Mouse (Mus musculus) ovary, postnatal 14 days (tissue): ENCODE measurements around the gene Nwd1.

ENCODE experiments used
- DNase-seq: peaks from one replicate; pipeline ENCODE4 v3.0.0; 2022; ENCODE audit warnings: low spot score

Gene Nwd1

GRCm38 (mm10) chr8:72712569-72712968, 66.1 kb downstream of the Nwd1 start:
- DNase-seq: no peak

- no peak for DNase-seq
Observed at GRCm38 (mm10) chr8:72716594-72716993, 70.1 kb downstream of the Nwd1 start.

GRCm38 (mm10) chr8:72720541-72720940, 74.0 kb downstream of the Nwd1 start:
- DNase-seq: no peak

GRCm38 (mm10) chr8:72722769-72723650, 76.5 kb downstream of the Nwd1 start, which contains the start of gene Sin3b:
Gene Sin3b (plus strand): TSS chr8:72723285.
- peak; percentile 98 for DNase-seq

- DNase-seq: peak; percentile 8
Observed at GRCm38 (mm10) chr8:72723651-72724001, 77.1 kb downstream of the Nwd1 start.

- no peak for DNase-seq
Observed at GRCm38 (mm10) chr8:72728636-72729035, 82.1 kb downstream of the Nwd1 start.

GRCm38 (mm10) chr8:72735001-72735400, 88.5 kb downstream of the Nwd1 start:
- no peak for DNase-seq

GRCm38 (mm10) chr8:72736868-72737267, 90.4 kb downstream of the Nwd1 start:
- DNase-seq: no peak

GRCm38 (mm10) chr8:72746061-72746460, 99.5 kb downstream of the Nwd1 start:
- DNase-seq: peak; percentile 18

GRCm38 (mm10) chr8:72749846-72750245, 103.3 kb downstream of the Nwd1 start:
- no peak for DNase-seq

GRCm38 (mm10) chr8:72750266-72750665, 103.8 kb downstream of the Nwd1 start:
- DNase-seq: no peak

- no peak for DNase-seq
Observed at GRCm38 (mm10) chr8:72751126-72751525, 104.6 kb downstream of the Nwd1 start.

- DNase-seq: no peak
Observed at GRCm38 (mm10) chr8:72752289-72752688, 105.8 kb downstream of the Nwd1 start.

GRCm38 (mm10) chr8:72753165-72753564, 106.7 kb downstream of the Nwd1 start:
- DNase-seq: no peak

- no peak for DNase-seq
Observed at GRCm38 (mm10) chr8:72753781-72754180, 107.3 kb downstream of the Nwd1 start.

- no peak for DNase-seq
Observed at GRCm38 (mm10) chr8:72756031-72756430, 109.5 kb downstream of the Nwd1 start.

- no peak for DNase-seq
Observed at GRCm38 (mm10) chr8:72756771-72757390, 110.4 kb downstream of the Nwd1 start.

GRCm38 (mm10) chr8:72757426-72758195, 111.1 kb downstream of the Nwd1 start:
- no peak for DNase-seq

GRCm38 (mm10) chr8:72758310-72758709, 111.8 kb downstream of the Nwd1 start:
- DNase-seq: no peak

- DNase-seq: no peak
Observed at GRCm38 (mm10) chr8:72760216-72760615, 113.7 kb downstream of the Nwd1 start.

- no peak for DNase-seq
Observed at GRCm38 (mm10) chr8:72761322-72762051, 115.0 kb downstream of the Nwd1 start, which contains the start of gene F2rl3. Gene F2rl3 (plus strand): TSS chr8:72761880.

- DNase-seq: no peak
Observed at GRCm38 (mm10) chr8:72762306-72762705, 115.8 kb downstream of the Nwd1 start.
